29 mouse cellular contexts compared by ENCODE assay signal in genomic region chr2:160348072-160348604, GRCm38 (mm10). TPM values are rescaled to one million over a fixed set of nuclear protein-coding genes. Genes with fewer than 3 reads are reported as not detected.
DNase-seq lines count a peak whose midpoint lies in the region; ATAC-seq and TF ChIP-seq lines count a peak whose summit lies in the region.
"Had no signal": no experiment of that assay in that cellular context is flagged by ENCODE, and none has a peak within 500 bp of the region (broad histone marks: within the 10 kb centered on the region; RNA-seq: fewer than 3 reads in every experiment).

No protein-coding gene starts in this region.

- H3K79me2 ChIP-seq in liver, adult 2 months (ENCODE audit: control insufficient read depth, insufficient read depth, low read length), result no peaks in the 10 kb centered on the region

- no peak overlapping the region for H3K4me2 ChIP-seq in hindbrain, embryonic 11.5 days (replicated peaks; ENCODE audit: low read depth, low read length)
- no peak overlapping the region for H3K4me2 ChIP-seq in hindbrain, embryonic 12.5 days (replicated peaks)
- H3K4me2 ChIP-seq: embryonic facial prominence, embryonic 13.5 days; hindbrain, embryonic 13.5 days; stomach, embryonic 15.5 days had no signal

- H3K4me3 ChIP-seq in hindbrain, embryonic 11.5 days (ENCODE audit: low read depth, low read length), result no peak overlapping the region
- no peak overlapping the region for H3K4me3 ChIP-seq in hindbrain, embryonic 12.5 days
- no peak overlapping the region for H3K4me3 ChIP-seq in liver, adult 2 months (ENCODE audit: insufficient read depth, low read depth, low read length)
- no peak overlapping the region for H3K4me3 ChIP-seq in small intestine, adult 2 months (ENCODE audit: low read depth, low read length)
- H3K4me3 ChIP-seq: embryonic facial prominence, embryonic 13.5 days; hindbrain, embryonic 13.5 days; stomach, embryonic 15.5 days had no signal

- DNase-seq in hindbrain, embryonic 11.5 days (ENCODE audit: low spot score), result peak; percentile 54
- DNase-seq in embryo, embryonic 9.5 days (ENCODE audit: extremely low spot score), result peak; percentile 48
- DNase-seq in liver, adult 2 months (ENCODE audit: extremely low read depth, low read depth, low spot score), result peak; percentile 83
- DNase-seq in cerebellum, adult 8-10 months, result no peak
- no peak for DNase-seq in urinary bladder, postnatal 10 days (ENCODE audit: low spot score)
- DNase-seq in left cerebral cortex, adult 8-10 months (ENCODE audit: low spot score in 2 of 2), result no peak
- DNase-seq: adrenal gland, postnatal 14 days; cerebellum, adult 11 months; cerebellum, postnatal 14 days; gastrocnemius, postnatal 36 days; layer of hippocampus, postnatal 36 days; right cerebral cortex, postnatal 14 days had no signal

- WGBS in hindbrain, embryonic 11.5 days, result 59% methylated on average over 4 of the region's 4 CpGs
- 54% methylated on average over 4 of the region's 4 CpGs for WGBS in hindbrain, embryonic 12.5 days
- WGBS in liver, adult 2 months, result 39% methylated on average over 4 of the region's 4 CpGs
- 40% methylated on average over 4 of the region's 4 CpGs for WGBS in small intestine, adult 2 months

- TF ChIP-seq POLR2A in liver, adult 2 months (IDR thresholded peaks at IDR 0.05; ENCODE audit: extremely low read depth, insufficient read depth, low read length), result no peak
- no peak for TF ChIP-seq POLR2A in small intestine, adult 2 months (IDR thresholded peaks at IDR 0.05; ENCODE audit: low read depth, low read length)

- H3K27ac ChIP-seq in hindbrain, embryonic 11.5 days (ENCODE audit: low read depth, low read length), result no peak overlapping the region
- H3K27ac ChIP-seq in hindbrain, embryonic 12.5 days, result no peak overlapping the region
- peak overlapping the region; percentile 86 for H3K27ac ChIP-seq in liver, adult 2 months (replicated peaks; ENCODE audit: insufficient read depth, low read depth, low read length)
- peak overlapping the region; percentile 53 for H3K27ac ChIP-seq in small intestine, adult 2 months (ENCODE audit: insufficient read depth, low read depth, low read length)
- H3K27ac ChIP-seq: embryonic facial prominence, embryonic 13.5 days; hindbrain, embryonic 13.5 days; liver, embryonic 14.5 days; stomach, embryonic 15.5 days had no signal

- no peak for TF ChIP-seq CTCF in liver, adult 2 months (IDR thresholded peaks at IDR 0.05; ENCODE audit: low read depth, low read length)
- no peak for TF ChIP-seq CTCF in small intestine, adult 2 months (IDR thresholded peaks at IDR 0.05; ENCODE audit: extremely low read depth, insufficient read length, insufficient replicate concordance, low read depth, low read length)

- no peak overlapping the region for H3K9ac ChIP-seq in hindbrain, embryonic 11.5 days (ENCODE audit: low read depth, low read length)
- no peak overlapping the region for H3K9ac ChIP-seq in hindbrain, embryonic 12.5 days
- H3K9ac ChIP-seq in liver, adult 2 months (ENCODE audit: low read depth, low read length), result no peak overlapping the region
- H3K9ac ChIP-seq: embryonic facial prominence, embryonic 13.5 days; hindbrain, embryonic 13.5 days; liver, embryonic 14.5 days; stomach, embryonic 15.5 days had no signal

- no peaks in the 10 kb centered on the region for H3K27me3 ChIP-seq in hindbrain, embryonic 11.5 days (ENCODE audit: control insufficient read depth, insufficient read depth, low read length)
- peaks cover 3% of the 10 kb centered on the region; the same call in 1 of the 2 replicates for H3K27me3 ChIP-seq in hindbrain, embryonic 12.5 days
- H3K27me3 ChIP-seq in liver, adult 2 months (ENCODE audit: control insufficient read depth, insufficient read depth, low read length), result no peaks in the 10 kb centered on the region
- no peaks in the 10 kb centered on the region for H3K27me3 ChIP-seq in small intestine, adult 2 months (ENCODE audit: control insufficient read depth, insufficient read depth, low read length)
- H3K27me3 ChIP-seq: Patski; stomach, embryonic 15.5 days had no signal

- H3K36me3 ChIP-seq in hindbrain, embryonic 11.5 days (ENCODE audit: control insufficient read depth, insufficient read depth, low read length), result no peaks in the 10 kb centered on the region
- H3K36me3 ChIP-seq in hindbrain, embryonic 12.5 days, result no peaks in the 10 kb centered on the region
- H3K36me3 ChIP-seq in liver, adult 2 months (ENCODE audit: control insufficient read depth, insufficient read depth, low read length), result no peaks in the 10 kb centered on the region
- H3K36me3 ChIP-seq in small intestine, adult 2 months (ENCODE audit: control insufficient read depth, insufficient read depth, low read length), result no peaks in the 10 kb centered on the region
- H3K36me3 ChIP-seq: embryonic facial prominence, embryonic 13.5 days; hindbrain, embryonic 13.5 days; stomach, embryonic 15.5 days had no signal

- no peaks in the 10 kb centered on the region for H3K9me3 ChIP-seq in hindbrain, embryonic 11.5 days (ENCODE audit: control insufficient read depth, low read length)
- H3K9me3 ChIP-seq in hindbrain, embryonic 12.5 days (replicated peaks), result no peaks in the 10 kb centered on the region
- H3K9me3 ChIP-seq: embryonic facial prominence, embryonic 13.5 days; hindbrain, embryonic 13.5 days; stomach, embryonic 15.5 days had no signal

- H3K4me1 ChIP-seq in hindbrain, embryonic 11.5 days (replicated peaks; ENCODE audit: control insufficient read depth, insufficient read depth, low read length), result no peaks in the 10 kb centered on the region
- H3K4me1 ChIP-seq in hindbrain, embryonic 12.5 days, result peaks cover 10% of the 10 kb centered on the region
- peaks cover 27% of the 10 kb centered on the region for H3K4me1 ChIP-seq in liver, adult 2 months (ENCODE audit: control insufficient read depth, insufficient read depth, low read length)
- H3K4me1 ChIP-seq in small intestine, adult 2 months (ENCODE audit: control insufficient read depth, insufficient read depth, insufficient read length, low read length), result peaks cover 25% of the 10 kb centered on the region

- no peak for ATAC-seq in hindbrain, embryonic 11.5 days (ENCODE audit: low FRiP score)
- no peak for ATAC-seq in hindbrain, embryonic 12.5 days (ENCODE audit: low FRiP score)
- ATAC-seq: CD4-positive, CD25-positive, alpha-beta regulatory T cell, adult 4 months; forebrain, embryonic 14.5 days; lung, postnatal 0 days; Patski had no signal

RNA-seq across cellular contexts. Expression of gene Gm826, which starts 14.2 kb away (rescaled TPM):
- polyA plus RNA-seq in hindbrain, embryonic 11.5 days (2014; fragmentation: Nextera tagmentation; extraction: Ambion mirVana), result 0.45 TPM in 1 of 2 replicates, not detected in the other
- polyA plus RNA-seq in hindbrain, embryonic 12.5 days (2016; fragmentation: Nextera tagmentation; extraction: Ambion mirVana), result not detected in 2 replicates
- total RNA-seq in liver, adult 2 months (2014; rRNA removed), result 4.0 and 4.1 TPM in 2 replicates
- polyA plus RNA-seq in liver, adult 2 months (2012; rRNA removed), result 1.4 and 2.9 TPM in 2 replicates
- 0.13 and 0.65 TPM in 2 replicates for polyA plus RNA-seq in small intestine, adult 2 months (2012; rRNA removed)
- under 1 TPM in 2 of 4 experiments, not detected in 2; 0.65 to 0.75 TPM for total RNA-seq in left cerebral cortex, adult 8-10 months (2022)
- total RNA-seq: ES-E14; layer of hippocampus, adult 18-20 months; layer of hippocampus, postnatal 36 days; left cerebral cortex, postnatal 25 days; megakaryocyte-erythroid progenitor cell, adult 5-6 weeks; midbrain, postnatal 0 days; neutrophil, adult 5-6 weeks had no signal
- polyA plus RNA-seq: brain, embryonic 14.5 days; CD4-positive, CD25-positive, alpha-beta regulatory T cell, adult 4 months; embryonic facial prominence, embryonic 13.5 days; forebrain, embryonic 14.5 days; hindbrain, embryonic 13.5 days had no signal

RNA-seq across cellular contexts. Expression of gene Mafb, which starts 18.7 kb away (rescaled TPM):
- polyA plus RNA-seq in hindbrain, embryonic 11.5 days (2014; fragmentation: Nextera tagmentation; extraction: Ambion mirVana), result 8.9 and 10.4 TPM in 2 replicates
- polyA plus RNA-seq in hindbrain, embryonic 12.5 days (2016; fragmentation: Nextera tagmentation; extraction: Ambion mirVana), result 17.9 and 23.9 TPM in 2 replicates
- 17.0 and 22.3 TPM in 2 replicates for total RNA-seq in liver, adult 2 months (2014; rRNA removed)
- polyA plus RNA-seq in liver, adult 2 months (2012; rRNA removed), result 6.3 and 10.3 TPM in 2 replicates
- polyA plus RNA-seq in small intestine, adult 2 months (2012; rRNA removed), result 33.5 and 65.6 TPM in 2 replicates
- 10 to 100 TPM; 16.9 to 27.8 (median 21.4) TPM for total RNA-seq in left cerebral cortex, adult 8-10 months (2022)

Comparison
In these comparisons a context has a peak if more than half of its experiments do, and no peak if none do; other contexts are left out.
1. DNase-seq: peak in hindbrain, embryonic 11.5 days (single experiment), embryo, embryonic 9.5 days (single experiment) and liver, adult 2 months (single experiment); none in cerebellum, adult 8-10 months (single experiment), urinary bladder, postnatal 10 days (single experiment) and left cerebral cortex, adult 8-10 months (0 of 2).
2. H3K27ac ChIP-seq: peak in liver, adult 2 months (single experiment) and small intestine, adult 2 months (single experiment); none in hindbrain, embryonic 11.5 days (single experiment) and hindbrain, embryonic 12.5 days (single experiment).